Mouse (Mus musculus) bone marrow macrophage, adult 2 months (primary cell): ENCODE measurements around the gene Wdhd1.

Experiments used
- CTCF ChIP-seq: IDR thresholded peaks from 2 replicates; pipeline ENCODE4 v1.5.1; 2012; ENCODE audit warnings: low read depth, mild to moderate bottlenecking, low read length, moderate library complexity
- POLR2A ChIP-seq: IDR thresholded peaks from 2 replicates; pipeline ENCODE4 v1.6.1; 2012; ENCODE audit warnings: mild to moderate bottlenecking, low read depth, low read length, borderline replicate concordance

GRCm38 (mm10) chr14:47206601-47207000 is 70.1 kb downstream of the Wdhd1 start:
- TF ChIP-seq CTCF (no peak), POLR2A (no peak)
